Mouse (Mus musculus): Measurements from ENCODE around the gene Rps6kc1. TPM values are rescaled to one million over a fixed set of nuclear protein-coding genes. Genes with fewer than 3 reads are reported as not detected.

The Rps6kc1 gene
- polyA plus RNA-seq, 1 experiment from 2014 or later = 10.0 TPM

GRCm38 (mm10) chr1:190836046-190836445, 75.5 kb downstream of the Rps6kc1 start:
- H3K9ac ChIP-seq (ENCODE audit: low read depth, low read length) = no peak overlapping the region
- H3K9me3 ChIP-seq (ENCODE audit: control insufficient read depth, low read length) = no peaks in the 10 kb centered on the region
- no peak overlapping the region for H3K27ac ChIP-seq (ENCODE audit: low read depth, low read length)
- 69% methylated on average over 2 of the region's 2 CpGs for WGBS
- no peak for ATAC-seq (replicated peaks; ENCODE audit: low FRiP score)
- no peak for DNase-seq (ENCODE audit: low spot score)
- no peaks in the 10 kb centered on the region for H3K36me3 ChIP-seq (ENCODE audit: control insufficient read depth, insufficient read depth, low read length)
- no peaks in the 10 kb centered on the region for H3K4me1 ChIP-seq (replicated peaks; ENCODE audit: control insufficient read depth, insufficient read depth, low read length)
- no peak overlapping the region for H3K4me2 ChIP-seq
- H3K27me3 ChIP-seq (replicated peaks; ENCODE audit: control insufficient read depth, insufficient read depth, low read length) = no peaks in the 10 kb centered on the region
- H3K4me3 ChIP-seq (ENCODE audit: low read depth, low read length) = no peak overlapping the region

- no peak overlapping the region for H3K9ac ChIP-seq (ENCODE audit: low read depth, low read length)
- H3K4me3 ChIP-seq (ENCODE audit: low read depth, low read length) = no peak overlapping the region
- no peak overlapping the region for H3K27ac ChIP-seq (ENCODE audit: low read depth, low read length)
- WGBS = 79% methylated on average over 7 of the region's 7 CpGs
- no peaks in the 10 kb centered on the region for H3K4me1 ChIP-seq (replicated peaks; ENCODE audit: control insufficient read depth, insufficient read depth, low read length)
- no peak for ATAC-seq (replicated peaks; ENCODE audit: low FRiP score)
- no peak overlapping the region for H3K4me2 ChIP-seq
- DNase-seq (ENCODE audit: low spot score) = no peak
- H3K9me3 ChIP-seq (ENCODE audit: control insufficient read depth, low read length) = no peaks in the 10 kb centered on the region
- no peaks in the 10 kb centered on the region for H3K27me3 ChIP-seq (replicated peaks; ENCODE audit: control insufficient read depth, insufficient read depth, low read length)
- H3K36me3 ChIP-seq (ENCODE audit: control insufficient read depth, insufficient read depth, low read length) = no peaks in the 10 kb centered on the region
Observed at GRCm38 (mm10) chr1:190834201-190834907, 77.2 kb downstream of the Rps6kc1 start.

- DNase-seq (ENCODE audit: low spot score) (no peak), ATAC-seq (replicated peaks; ENCODE audit: low FRiP score) (no peak)
- Histone ChIP-seq H3K27me3 (replicated peaks; ENCODE audit: control insufficient read depth, insufficient read depth, low read length) (no peaks in the 10 kb centered on the region), H3K36me3 (ENCODE audit: control insufficient read depth, insufficient read depth, low read length) (no peaks in the 10 kb centered on the region), H3K27ac (ENCODE audit: low read depth, low read length) (no peak overlapping the region), H3K9me3 (ENCODE audit: control insufficient read depth, low read length) (no peaks in the 10 kb centered on the region), H3K4me3 (ENCODE audit: low read depth, low read length) (no peak overlapping the region), H3K4me2 (no peak overlapping the region), H3K9ac (ENCODE audit: low read depth, low read length) (no peak overlapping the region), H3K4me1 (replicated peaks; ENCODE audit: control insufficient read depth, insufficient read depth, low read length) (no peaks in the 10 kb centered on the region)
- 88% methylated on average over 8 of the region's 8 CpGs for WGBS
Observed at GRCm38 (mm10) chr1:190832965-190833630, 78.5 kb downstream of the Rps6kc1 start.

GRCm38 (mm10) chr1:190831839-190832497, 79.6 kb downstream of the Rps6kc1 start:
- ATAC-seq (replicated peaks; ENCODE audit: low FRiP score) (no peak), DNase-seq (ENCODE audit: low spot score) (no peak)
- no peaks in the 10 kb centered on the region for H3K36me3 ChIP-seq (ENCODE audit: control insufficient read depth, insufficient read depth, low read length)
- H3K27me3 ChIP-seq (replicated peaks; ENCODE audit: control insufficient read depth, insufficient read depth, low read length) = no peaks in the 10 kb centered on the region
- no peak overlapping the region for H3K4me2 ChIP-seq
- H3K4me1 ChIP-seq (replicated peaks; ENCODE audit: control insufficient read depth, insufficient read depth, low read length) = no peaks in the 10 kb centered on the region
- H3K4me3 ChIP-seq (ENCODE audit: low read depth, low read length) = no peak overlapping the region
- H3K9ac ChIP-seq (ENCODE audit: low read depth, low read length) = no peak overlapping the region
- 48% methylated on average over 10 of the region's 10 CpGs for WGBS
- no peak overlapping the region for H3K27ac ChIP-seq (ENCODE audit: low read depth, low read length)
- no peaks in the 10 kb centered on the region for H3K9me3 ChIP-seq (ENCODE audit: control insufficient read depth, low read length)

GRCm38 (mm10) chr1:190826486-190827034, 85.0 kb downstream of the Rps6kc1 start:
- Histone ChIP-seq H3K36me3 (ENCODE audit: control insufficient read depth, insufficient read depth, low read length) (no peaks in the 10 kb centered on the region), H3K9ac (ENCODE audit: low read depth, low read length) (no peak overlapping the region), H3K4me2 (no peak overlapping the region), H3K4me1 (replicated peaks; ENCODE audit: control insufficient read depth, insufficient read depth, low read length) (no peaks in the 10 kb centered on the region), H3K4me3 (ENCODE audit: low read depth, low read length) (no peak overlapping the region), H3K9me3 (ENCODE audit: control insufficient read depth, low read length) (no peaks in the 10 kb centered on the region), H3K27ac (ENCODE audit: low read depth, low read length) (no peak overlapping the region), H3K27me3 (replicated peaks; ENCODE audit: control insufficient read depth, insufficient read depth, low read length) (no peaks in the 10 kb centered on the region)
- DNase-seq (ENCODE audit: low spot score) = no peak
- no peak for ATAC-seq (replicated peaks; ENCODE audit: low FRiP score)
- WGBS = 83% methylated on average over 9 of the region's 9 CpGs

- no peak overlapping the region for H3K4me2 ChIP-seq
- H3K4me3 ChIP-seq (ENCODE audit: low read depth, low read length) = no peak overlapping the region
- no peak overlapping the region for H3K9ac ChIP-seq (ENCODE audit: low read depth, low read length)
- 89% methylated on average over 4 of the region's 4 CpGs for WGBS
- no peaks in the 10 kb centered on the region for H3K27me3 ChIP-seq (replicated peaks; ENCODE audit: control insufficient read depth, insufficient read depth, low read length)
- no peaks in the 10 kb centered on the region for H3K4me1 ChIP-seq (replicated peaks; ENCODE audit: control insufficient read depth, insufficient read depth, low read length)
- no peaks in the 10 kb centered on the region for H3K36me3 ChIP-seq (ENCODE audit: control insufficient read depth, insufficient read depth, low read length)
- no peaks in the 10 kb centered on the region for H3K9me3 ChIP-seq (ENCODE audit: control insufficient read depth, low read length)
- ATAC-seq (replicated peaks; ENCODE audit: low FRiP score) (no peak), DNase-seq (ENCODE audit: low spot score) (no peak)
- H3K27ac ChIP-seq (ENCODE audit: low read depth, low read length) = no peak overlapping the region
Observed at GRCm38 (mm10) chr1:190823745-190824144, 87.8 kb downstream of the Rps6kc1 start.

- no peaks in the 10 kb centered on the region for H3K36me3 ChIP-seq (ENCODE audit: control insufficient read depth, insufficient read depth, low read length)
- no peaks in the 10 kb centered on the region for H3K27me3 ChIP-seq (replicated peaks; ENCODE audit: control insufficient read depth, insufficient read depth, low read length)
- no peak overlapping the region for H3K4me3 ChIP-seq (ENCODE audit: low read depth, low read length)
- DNase-seq (ENCODE audit: low spot score) (no peak), ATAC-seq (replicated peaks; ENCODE audit: low FRiP score) (no peak)
- 86% methylated on average over 11 of the region's 11 CpGs for WGBS
- H3K9ac ChIP-seq (ENCODE audit: low read depth, low read length) = no peak overlapping the region
- H3K27ac ChIP-seq (ENCODE audit: low read depth, low read length) = no peak overlapping the region
- no peaks in the 10 kb centered on the region for H3K9me3 ChIP-seq (ENCODE audit: control insufficient read depth, low read length)
- no peaks in the 10 kb centered on the region for H3K4me1 ChIP-seq (replicated peaks; ENCODE audit: control insufficient read depth, insufficient read depth, low read length)
- H3K4me2 ChIP-seq = no peak overlapping the region
Observed at GRCm38 (mm10) chr1:190816141-190816540, 95.4 kb downstream of the Rps6kc1 start.

DNA sequence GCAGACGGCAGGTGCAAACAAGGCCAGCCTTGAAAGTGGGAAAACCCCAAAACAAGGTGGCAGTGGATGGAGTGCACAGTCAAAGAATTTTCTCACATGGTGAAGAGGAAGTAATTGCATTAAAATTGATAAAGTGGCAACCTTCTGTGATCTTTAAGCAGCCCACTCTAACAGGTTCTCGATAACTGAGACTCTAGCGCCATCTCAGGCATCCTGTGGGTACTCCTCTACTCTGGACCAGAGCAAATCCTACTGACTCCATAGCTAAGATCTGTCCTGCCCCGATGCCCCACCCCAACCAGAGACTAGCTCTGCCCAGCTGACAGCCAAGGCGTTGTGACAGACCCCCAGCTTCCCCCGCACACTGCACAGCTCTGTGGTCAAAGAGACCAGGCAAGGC, 101.2 kb downstream of the Rps6kc1 start:
- ATAC-seq (replicated peaks; ENCODE audit: low FRiP score) (no peak), DNase-seq (ENCODE audit: low spot score) (no peak)
- Histone ChIP-seq H3K9ac (ENCODE audit: low read depth, low read length) (no peak overlapping the region), H3K9me3 (ENCODE audit: control insufficient read depth, low read length) (no peaks in the 10 kb centered on the region), H3K36me3 (ENCODE audit: control insufficient read depth, insufficient read depth, low read length) (no peaks in the 10 kb centered on the region; the same call in 1 of the 2 replicates), H3K27ac (ENCODE audit: low read depth, low read length) (no peak overlapping the region), H3K27me3 (replicated peaks; ENCODE audit: control insufficient read depth, insufficient read depth, low read length) (no peaks in the 10 kb centered on the region), H3K4me2 (no peak overlapping the region), H3K4me3 (ENCODE audit: low read depth, low read length) (no peak overlapping the region), H3K4me1 (replicated peaks; ENCODE audit: control insufficient read depth, insufficient read depth, low read length) (no peaks in the 10 kb centered on the region)
- WGBS = 77% methylated on average over 6 of the region's 6 CpGs

All from liver, embryonic 11.5 days (tissue).